Mouse (Mus musculus) limb, embryonic 14.5 days (tissue): ENCODE results near the gene Tagln3. TPM values are rescaled to one million over a fixed set of nuclear protein-coding genes. Genes with fewer than 3 reads are reported as not detected.

Experiments
- ATAC-seq: fragments of 200-750 bp; cut with Nextera tagmentation; 2 replicates; pipeline ENCODE4 v1.8.0; 2017; ENCODE audit warnings: low read depth, moderate number of reproducible peaks, moderate TSS enrichment; ENCODE audit not compliant: low FRiP score
- DNase-seq: peaks from one replicate; pipeline ENCODE4 v3.0.0-alpha.2; 2015; ENCODE audit warnings: low spot score
- H3K27ac ChIP-seq: fragments of 300-500 bp; sonication (generic); replicated peaks from 2 replicates; pipeline ENCODE4 v1.5.1; 2014; ENCODE audit warnings: low read depth, mild to moderate bottlenecking, low read length, moderate library complexity, mixed read lengths
- H3K27me3 ChIP-seq: fragments of 300-500 bp; sonication (generic); 2 replicates; pipeline ENCODE4 v1.6.1; 2014; ENCODE audit warnings: low read length, mixed read lengths; ENCODE audit not compliant: control insufficient read depth, insufficient read depth
- H3K36me3 ChIP-seq: fragments of 300-500 bp; sonication (generic); 2 replicates; pipeline ENCODE4 v1.6.1; 2014; ENCODE audit warnings: mild to moderate bottlenecking, low read length, moderate library complexity, mixed read lengths; ENCODE audit not compliant: control insufficient read depth, insufficient read depth
- H3K4me1 ChIP-seq: fragments of 300-500 bp; sonication (generic); 2 replicates; pipeline ENCODE4 v1.6.1; 2014; ENCODE audit warnings: antibody characterized with exemption, low read length, mixed read lengths; ENCODE audit not compliant: control insufficient read depth, insufficient read depth
- H3K4me2 ChIP-seq: fragments of 300-500 bp; sonication (generic); replicated peaks from 2 replicates; pipeline ENCODE4 v1.6.1; 2014; ENCODE audit warnings: low read depth, mild to moderate bottlenecking, low read length, moderate library complexity; ENCODE audit not compliant: severe bottlenecking
- H3K4me3 ChIP-seq: fragments of 300-500 bp; sonication (generic); replicated peaks from 2 replicates; pipeline ENCODE4 v1.5.1; 2014; ENCODE audit warnings: low read length
- H3K9ac ChIP-seq: fragments of 300-500 bp; sonication (generic); 2 replicates; pipeline ENCODE4 v1.6.1; 2014; ENCODE audit warnings: mild to moderate bottlenecking, low read depth, low read length, moderate library complexity; ENCODE audit not compliant: severe bottlenecking
- H3K9me3 ChIP-seq: fragments of 300-500 bp; sonication (generic); 2 replicates; pipeline ENCODE4 v1.6.1; 2016; ENCODE audit warnings: low read length; ENCODE audit not compliant: control insufficient read depth
- POLR2A ChIP-seq: fragments of 200-500 bp; IDR thresholded peaks from 2 replicates; pipeline ENCODE4 v1.8.0; 2012; ENCODE audit warnings: inconsistent platforms, mild to moderate bottlenecking, moderate library complexity, borderline replicate concordance; ENCODE audit not compliant: insufficient read depth, insufficient read length; ENCODE audit errors: extremely low read depth
- WGBS: fragments of 180-500 bp; shearing (Covaris S2); extraction: QIAGEN DNeasy Blood & Tissue Kit; methylation state at CpG from one replicate; pipeline ENCODE4 v1.1.7; 2014; 5-methylcytosine and 5-hydroxymethylcytosine counted together
- polyA plus RNA-seq, 2 experiments: library from polyadenylated mRNA; depleted of rRNA in 1 of 2; stranded (reverse) in 1 of 2; unstranded in 1 of 2; fragments of >200 nt; fragmentation: Nextera tagmentation in 1 of 2; extraction: Ambion mirVana in 1 of 2; gene quantifications; 2 replicates each; pipeline versions ENCODE4 v1.2.1 to v1.2.3; 2012 to 2014

Gene Tagln3
- polyA plus RNA-seq, 2 experiments: 8.1 to 14.6 TPM

- H3K4me3 ChIP-seq: no peak overlapping the region
- TF ChIP-seq POLR2A: no peak
- no peak overlapping the region for H3K27ac ChIP-seq
- no peaks in the 10 kb centered on the region for H3K36me3 ChIP-seq
- H3K4me2 ChIP-seq: no peak overlapping the region
- no peak for DNase-seq
- WGBS: 94% methylated on average over 4 of the region's 4 CpGs
- no peaks in the 10 kb centered on the region for H3K4me1 ChIP-seq
- H3K9ac ChIP-seq: no peak overlapping the region
- H3K27me3 ChIP-seq: no peaks in the 10 kb centered on the region
- no peak for ATAC-seq
- H3K9me3 ChIP-seq: no peaks in the 10 kb centered on the region
Measured at GRCm38 (mm10) chr16:45718296-45718695, 6.1 kb downstream of the Tagln3 start.

GRCm38 (mm10) chr16:45714489-45715150 is 9.8 kb downstream of the Tagln3 start:
- Histone ChIP-seq H3K9ac (no peak overlapping the region), H3K27ac (no peak overlapping the region), H3K4me3 (no peak overlapping the region), H3K9me3 (no peaks in the 10 kb centered on the region), H3K4me1 (no peaks in the 10 kb centered on the region), H3K36me3 (no peaks in the 10 kb centered on the region), H3K4me2 (no peak overlapping the region), H3K27me3 (no peaks in the 10 kb centered on the region)
- WGBS: 90% methylated on average over 5 of the region's 5 CpGs
- no peak for ATAC-seq
- TF ChIP-seq POLR2A: no peak
- DNase-seq: no peak

- Histone ChIP-seq H3K4me2 (no peak overlapping the region), H3K27ac (no peak overlapping the region), H3K36me3 (no peaks in the 10 kb centered on the region), H3K27me3 (no peaks in the 10 kb centered on the region), H3K9me3 (no peaks in the 10 kb centered on the region), H3K9ac (no peak overlapping the region), H3K4me1 (no peaks in the 10 kb centered on the region), H3K4me3 (no peak overlapping the region)
- no peak for TF ChIP-seq POLR2A
- DNase-seq: no peak
- 63% methylated on average over 1 of the region's 1 CpGs for WGBS
- ATAC-seq: no peak
Measured at GRCm38 (mm10) chr16:45713878-45714277, 10.5 kb downstream of the Tagln3 start.

GRCm38 (mm10) chr16:45713261-45713660 is 11.1 kb downstream of the Tagln3 start:
- DNase-seq: no peak
- no peaks in the 10 kb centered on the region for H3K4me1 ChIP-seq
- TF ChIP-seq POLR2A: no peak
- 93% methylated on average over 5 of the region's 5 CpGs for WGBS
- no peak overlapping the region for H3K4me2 ChIP-seq
- no peak for ATAC-seq
- H3K36me3 ChIP-seq: no peaks in the 10 kb centered on the region
- H3K9me3 ChIP-seq: no peaks in the 10 kb centered on the region
- no peak overlapping the region for H3K27ac ChIP-seq
- no peak overlapping the region for H3K9ac ChIP-seq
- H3K27me3 ChIP-seq: no peaks in the 10 kb centered on the region
- H3K4me3 ChIP-seq: no peak overlapping the region

- H3K4me2 ChIP-seq: no peak overlapping the region
- no peak overlapping the region for H3K9ac ChIP-seq
- no peaks in the 10 kb centered on the region for H3K9me3 ChIP-seq
- H3K27me3 ChIP-seq: no peaks in the 10 kb centered on the region
- DNase-seq: no peak
- no peak for TF ChIP-seq POLR2A
- ATAC-seq: no peak
- no peaks in the 10 kb centered on the region for H3K4me1 ChIP-seq
- H3K27ac ChIP-seq: no peak overlapping the region
- no peak overlapping the region for H3K4me3 ChIP-seq
- WGBS: 76% methylated on average over 6 of the region's 7 CpGs
- H3K36me3 ChIP-seq: no peaks in the 10 kb centered on the region
Measured at GRCm38 (mm10) chr16:45711263-45711662, 13.1 kb downstream of the Tagln3 start.

GRCm38 (mm10) chr16:45699301-45699700 is 25.1 kb downstream of the Tagln3 start:
- ATAC-seq: no peak
- Histone ChIP-seq H3K4me2 (no peak overlapping the region), H3K36me3 (no peaks in the 10 kb centered on the region), H3K9ac (no peak overlapping the region), H3K4me3 (no peak overlapping the region), H3K4me1 (no peaks in the 10 kb centered on the region), H3K27ac (no peak overlapping the region), H3K27me3 (no peaks in the 10 kb centered on the region), H3K9me3 (no peaks in the 10 kb centered on the region)
- DNase-seq: no peak
- no peak for TF ChIP-seq POLR2A
- 63% methylated on average over 5 of the region's 5 CpGs for WGBS
